ENCODE assay signal across 7 mouse cellular contexts in the genomic region with DNA sequence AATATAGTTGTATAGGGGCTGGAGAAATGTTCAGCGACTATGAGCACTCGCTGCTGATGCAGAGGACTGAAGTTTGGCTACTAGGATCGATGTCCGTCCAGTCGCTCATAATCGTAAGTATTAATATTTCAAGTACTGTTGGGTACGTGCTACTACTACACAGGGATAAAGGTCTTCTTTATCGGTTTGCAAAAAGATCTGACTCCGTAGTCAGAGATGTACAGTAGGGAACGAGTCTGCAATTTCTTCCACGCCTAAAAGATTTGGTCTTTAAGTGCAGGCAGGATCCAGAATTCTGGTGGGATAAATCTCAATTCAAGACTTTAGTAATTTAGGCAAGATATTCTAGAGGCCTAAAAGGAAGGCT. TPM values are rescaled to one million over a fixed set of nuclear protein-coding genes. Genes with fewer than 3 reads are reported as not detected.
DNase-seq lines count a peak whose midpoint lies in the region; ATAC-seq and TF ChIP-seq lines count a peak whose summit lies in the region.

No protein-coding gene starts in this region.

- H3K9me3 ChIP-seq in forebrain, embryonic 12.5 days, result no peaks in the 10 kb centered on the region
- no peaks in the 10 kb centered on the region for H3K9me3 ChIP-seq in liver, embryonic 11.5 days (ENCODE audit: control insufficient read depth, low read length)

- H3K4me3 ChIP-seq in spleen, adult 2 months (ENCODE audit: extremely low read depth, insufficient read depth, insufficient read length), result peak overlapping the region; percentile 74
- peak overlapping the region; percentile 83 for H3K4me3 ChIP-seq in forebrain, embryonic 12.5 days (replicated peaks)
- H3K4me3 ChIP-seq in liver, embryonic 11.5 days (ENCODE audit: low read depth, low read length), result peak overlapping the region; percentile 73

- peak overlapping the region; percentile 79 for H3K4me2 ChIP-seq in forebrain, embryonic 12.5 days
- H3K4me2 ChIP-seq in liver, embryonic 11.5 days, result peak overlapping the region; percentile 87

- no peak overlapping the region for H3K27ac ChIP-seq in spleen, adult 2 months (ENCODE audit: insufficient read depth, low read length)
- peak overlapping the region; percentile 77; the same call in 1 of the 2 replicates for H3K27ac ChIP-seq in forebrain, embryonic 12.5 days
- no peak overlapping the region; the same call in 1 of the 2 replicates for H3K27ac ChIP-seq in liver, embryonic 11.5 days (ENCODE audit: low read depth, low read length)

- H3K27me3 ChIP-seq in spleen, adult 2 months (ENCODE audit: control insufficient read depth, insufficient read depth, low read length), result no peaks in the 10 kb centered on the region
- H3K27me3 ChIP-seq in forebrain, embryonic 12.5 days, result 0 out of 2 replicates have a peak, but pooled peaks cover 5% of the 10 kb centered on the region
- H3K27me3 ChIP-seq in liver, embryonic 11.5 days (replicated peaks; ENCODE audit: control insufficient read depth, insufficient read depth, low read length), result no peaks in the 10 kb centered on the region

- 48% methylated on average over 11 of the region's 11 CpGs for WGBS in spleen, adult 2 months
- WGBS in forebrain, embryonic 12.5 days, result 56% methylated on average over 11 of the region's 11 CpGs
- 49% methylated on average over 11 of the region's 11 CpGs for WGBS in liver, embryonic 11.5 days

- peak; percentile 30; the same call in 1 of the 2 replicates for ATAC-seq in forebrain, embryonic 12.5 days (ENCODE audit: low FRiP score)
- 0 out of 2 replicates have a peak, but pooled peaks have one; percentile 18 for ATAC-seq in liver, embryonic 11.5 days (replicated peaks; ENCODE audit: low FRiP score)
- ATAC-seq in activated CD4-positive, CD25-positive, alpha-beta regulatory T cell, adult 4 months, result no peak

- no peak for TF ChIP-seq CTCF in spleen, adult 2 months (IDR thresholded peaks at IDR 0.05; ENCODE audit: extremely low read depth, insufficient read depth, insufficient read length, insufficient replicate concordance)

- no peak for TF ChIP-seq POLR2A in spleen, adult 2 months (IDR thresholded peaks at IDR 0.05; ENCODE audit: low read depth, low read length)

- H3K4me1 ChIP-seq in spleen, adult 2 months (ENCODE audit: control insufficient read depth, insufficient read depth, insufficient read length), result no peaks in the 10 kb centered on the region
- peaks cover 30% of the 10 kb centered on the region for H3K4me1 ChIP-seq in forebrain, embryonic 12.5 days
- H3K4me1 ChIP-seq in liver, embryonic 11.5 days (replicated peaks; ENCODE audit: control insufficient read depth, insufficient read depth, low read length), result peaks cover 16% of the 10 kb centered on the region

- DNase-seq in spleen, adult 2 months (ENCODE audit: low read depth in 1 of 2, low spot score in 2 of 2), result no peak
- DNase-seq in spleen, adult 18-20 months, result no peak
- no peak for DNase-seq in liver, embryonic 11.5 days (ENCODE audit: low spot score)
- DNase-seq in T-cell, adult 2 months (ENCODE audit: low spot score), result no peak
- DNase-seq in embryo, embryonic 9.5 days (ENCODE audit: extremely low spot score), result no peak

- H3K36me3 ChIP-seq in spleen, adult 2 months (ENCODE audit: control insufficient read depth, insufficient read depth, low read length), result no peaks in the 10 kb centered on the region
- no peaks in the 10 kb centered on the region for H3K36me3 ChIP-seq in forebrain, embryonic 12.5 days (replicated peaks)
- H3K36me3 ChIP-seq in liver, embryonic 11.5 days (ENCODE audit: control insufficient read depth, insufficient read depth, low read length), result no peaks in the 10 kb centered on the region

- H3K9ac ChIP-seq in forebrain, embryonic 12.5 days, result peak overlapping the region; percentile 87
- H3K9ac ChIP-seq in liver, embryonic 11.5 days (ENCODE audit: low read depth, low read length), result peak overlapping the region; percentile 64

RNA-seq across cellular contexts. Expression of a gene that starts 0.3 kb away (rescaled TPM):
- polyA plus RNA-seq in spleen, adult 2 months (2012; rRNA removed), result 12.5 and 15.2 TPM in 2 replicates
- polyA plus RNA-seq in forebrain, embryonic 12.5 days (2016; fragmentation: Nextera tagmentation; extraction: Ambion mirVana), result 22.3 and 25.5 TPM in 2 replicates
- 13.9 and 17.3 TPM in 2 replicates for polyA plus RNA-seq in liver, embryonic 11.5 days (2014; fragmentation: Nextera tagmentation; extraction: Ambion mirVana)
- polyA plus RNA-seq in activated CD4-positive, CD25-positive, alpha-beta regulatory T cell, adult 4 months (2017; shearing (Covaris generic)), result 10 to 100 TPM; 12.0 to 15.8 TPM

RNA-seq across cellular contexts. Expression of a gene that starts 13.9 kb away (rescaled TPM):
- polyA plus RNA-seq in spleen, adult 2 months (2012; rRNA removed), result 21.4 and 27.0 TPM in 2 replicates
- 33.1 and 35.5 TPM in 2 replicates for polyA plus RNA-seq in forebrain, embryonic 12.5 days (2016; fragmentation: Nextera tagmentation; extraction: Ambion mirVana)
- polyA plus RNA-seq in liver, embryonic 11.5 days (2014; fragmentation: Nextera tagmentation; extraction: Ambion mirVana), result 39.0 and 40.8 TPM in 2 replicates
- 10 to 100 TPM; 36.3 to 40.0 TPM for polyA plus RNA-seq in activated CD4-positive, CD25-positive, alpha-beta regulatory T cell, adult 4 months (2017; shearing (Covaris generic))

RNA-seq across cellular contexts. Expression of a gene that starts 56.4 kb away (rescaled TPM):
- polyA plus RNA-seq in spleen, adult 2 months (2012; rRNA removed), result 36.6 and 39.1 TPM in 2 replicates
- 68.5 and 69.2 TPM in 2 replicates for polyA plus RNA-seq in forebrain, embryonic 12.5 days (2016; fragmentation: Nextera tagmentation; extraction: Ambion mirVana)
- polyA plus RNA-seq in liver, embryonic 11.5 days (2014; fragmentation: Nextera tagmentation; extraction: Ambion mirVana), result 44.8 TPM in 2 replicates
- 10 to 100 TPM; 23.2 to 28.6 TPM for polyA plus RNA-seq in activated CD4-positive, CD25-positive, alpha-beta regulatory T cell, adult 4 months (2017; shearing (Covaris generic))
